Mouse (Mus musculus): ENCODE measurements around the gene Mapk9. TPM values are rescaled to one million over a fixed set of nuclear protein-coding genes. Genes with fewer than 3 reads are reported as not detected.
A peak's percentile ranks its signal among the peaks of the same experiment; 100 is the strongest.

Mapk9 gene
- polyA plus RNA-seq, 1 experiment from 2014 or later, result 28.4 TPM

- DNase-seq (ENCODE audit: low spot score), result no peak
- 79% methylated on average over 15 of the region's 15 CpGs for WGBS
- H3K4me1 ChIP-seq, result no peaks in the 10 kb centered on the region
- H3K27me3 ChIP-seq (replicated peaks; ENCODE audit: low read depth, poor library complexity, severe bottlenecking), result no peaks in the 10 kb centered on the region
- H3K27ac ChIP-seq (replicated peaks), result no peak overlapping the region
- no peak overlapping the region for H3K4me3 ChIP-seq
- H3K9me3 ChIP-seq, result no peaks in the 10 kb centered on the region
- no peaks in the 10 kb centered on the region for H3K36me3 ChIP-seq (replicated peaks)
Observed at GRCm38 (mm10) chr11:49918521-49919180, 72.1 kb downstream of the Mapk9 start.

DNA sequence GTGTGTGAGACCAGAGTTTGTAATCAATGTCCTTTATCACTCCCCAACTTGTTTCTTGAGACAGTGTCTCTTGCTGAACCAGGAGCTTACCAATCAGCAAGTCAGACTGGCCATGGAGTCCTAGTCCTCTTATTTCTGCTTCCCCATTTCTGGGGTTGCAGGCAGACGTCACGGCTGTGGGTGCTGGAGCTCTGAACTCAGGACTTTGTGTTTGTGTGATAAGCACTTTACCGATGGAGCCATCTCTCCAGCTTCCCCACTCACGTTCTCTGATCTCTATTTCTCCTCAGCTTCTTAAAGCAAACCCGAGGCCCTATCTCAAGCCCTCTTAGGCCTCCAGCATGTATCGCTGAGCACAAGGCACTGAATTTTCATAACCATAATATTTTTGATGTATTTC is 72.8 kb downstream of the Mapk9 start:
- no peaks in the 10 kb centered on the region for H3K4me1 ChIP-seq
- H3K27me3 ChIP-seq (replicated peaks; ENCODE audit: low read depth, poor library complexity, severe bottlenecking), result no peaks in the 10 kb centered on the region
- H3K4me3 ChIP-seq, result no peak overlapping the region
- no peak overlapping the region for H3K27ac ChIP-seq (replicated peaks)
- no peaks in the 10 kb centered on the region for H3K9me3 ChIP-seq
- DNase-seq (ENCODE audit: low spot score), result no peak
- no peaks in the 10 kb centered on the region for H3K36me3 ChIP-seq (replicated peaks)
- WGBS, result 88% methylated on average over 6 of the region's 6 CpGs

DNA sequence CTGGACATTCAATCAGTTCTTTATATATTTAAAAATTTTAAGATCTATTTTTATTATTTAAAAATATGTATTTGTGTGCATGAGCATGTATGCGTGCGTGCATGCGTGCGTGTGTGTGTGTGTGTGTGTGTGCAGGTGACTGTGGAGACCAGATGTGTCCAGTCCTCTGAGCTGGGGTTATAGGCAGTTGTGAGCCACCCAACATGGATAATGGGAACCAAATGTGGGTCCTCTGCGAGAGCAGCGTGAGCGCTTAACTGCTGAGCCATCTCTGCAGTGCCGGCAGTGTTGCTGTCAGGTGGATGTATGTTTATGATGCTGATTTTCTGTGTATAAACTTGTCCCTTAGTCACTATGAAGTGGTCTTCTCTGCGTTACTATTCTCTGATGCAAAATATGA is 77.0 kb downstream of the Mapk9 start:
- Histone ChIP-seq H3K4me1 (peaks cover 19% of the 10 kb centered on the region), H3K9me3 (no peaks in the 10 kb centered on the region), H3K4me3 (no peak overlapping the region), H3K27ac (replicated peaks) (no peak overlapping the region), H3K36me3 (replicated peaks) (no peaks in the 10 kb centered on the region), H3K27me3 (replicated peaks; ENCODE audit: low read depth, poor library complexity, severe bottlenecking) (peaks cover 7% of the 10 kb centered on the region; the same call in 1 of the 2 replicates)
- peak; percentile 37 for DNase-seq (ENCODE audit: low spot score)
- WGBS, result 62% methylated on average over 9 of the region's 9 CpGs

GRCm38 (mm10) chr11:49926183-49926582 is 79.6 kb downstream of the Mapk9 start:
- no peaks in the 10 kb centered on the region for H3K9me3 ChIP-seq
- no peak overlapping the region for H3K27ac ChIP-seq (replicated peaks)
- H3K4me1 ChIP-seq, result peaks cover 22% of the 10 kb centered on the region
- no peak for DNase-seq (ENCODE audit: low spot score)
- 75% methylated on average over 7 of the region's 7 CpGs for WGBS
- H3K27me3 ChIP-seq (replicated peaks; ENCODE audit: low read depth, poor library complexity, severe bottlenecking), result peaks cover 7% of the 10 kb centered on the region; the same call in 1 of the 2 replicates
- no peak overlapping the region for H3K4me3 ChIP-seq
- no peaks in the 10 kb centered on the region for H3K36me3 ChIP-seq (replicated peaks)

GRCm38 (mm10) chr11:49927169-49927568 is 80.6 kb downstream of the Mapk9 start:
- peaks cover 32% of the 10 kb centered on the region for H3K4me1 ChIP-seq
- peak; percentile 61 for DNase-seq (ENCODE audit: low spot score)
- H3K9me3 ChIP-seq, result no peaks in the 10 kb centered on the region
- no peaks in the 10 kb centered on the region for H3K36me3 ChIP-seq (replicated peaks)
- WGBS, result 32% methylated on average over 4 of the region's 4 CpGs
- peaks cover 7% of the 10 kb centered on the region; the same call in 1 of the 2 replicates for H3K27me3 ChIP-seq (replicated peaks; ENCODE audit: low read depth, poor library complexity, severe bottlenecking)
- 0 out of 2 replicates have a peak overlapping the region, but pooled peaks have one; percentile 3 for H3K27ac ChIP-seq (replicated peaks)
- no peak overlapping the region for H3K4me3 ChIP-seq

GRCm38 (mm10) chr11:49927670-49928069 is 81.1 kb downstream of the Mapk9 start:
- DNase-seq (ENCODE audit: low spot score), result no peak
- H3K9me3 ChIP-seq, result no peaks in the 10 kb centered on the region
- no peak overlapping the region for H3K27ac ChIP-seq (replicated peaks)
- 79% methylated on average over 6 of the region's 6 CpGs for WGBS
- H3K4me3 ChIP-seq, result no peak overlapping the region
- H3K36me3 ChIP-seq (replicated peaks), result no peaks in the 10 kb centered on the region
- peaks cover 36% of the 10 kb centered on the region for H3K4me1 ChIP-seq
- H3K27me3 ChIP-seq (replicated peaks; ENCODE audit: low read depth, poor library complexity, severe bottlenecking), result peaks cover 7% of the 10 kb centered on the region; the same call in 1 of the 2 replicates

- no peak overlapping the region for H3K4me3 ChIP-seq
- peak overlapping the region; percentile 30 for H3K27ac ChIP-seq (replicated peaks)
Observed at GRCm38 (mm10) chr11:49931037-49931625, 84.6 kb downstream of the Mapk9 start.

DNA sequence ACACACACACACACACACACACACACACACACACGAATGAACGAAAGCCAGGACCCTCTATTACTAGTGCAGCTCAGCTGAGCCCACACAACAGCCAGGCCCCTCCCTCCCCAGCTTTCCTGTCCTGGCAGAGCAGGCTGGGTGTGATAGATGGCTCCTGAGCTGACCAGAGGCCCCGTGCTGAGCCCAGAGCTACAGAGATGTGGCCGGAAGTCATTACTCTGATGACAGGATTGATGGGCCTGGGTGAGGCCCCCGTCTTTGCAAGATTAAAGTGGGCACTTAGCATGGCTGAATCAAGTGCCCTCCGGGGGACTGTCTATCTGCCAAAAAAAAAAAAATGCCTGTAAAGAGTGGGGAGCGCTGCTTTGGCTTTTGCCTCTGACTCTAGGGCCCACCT is 85.3 kb downstream of the Mapk9 start:
- H3K4me1 ChIP-seq, result peaks cover 42% of the 10 kb centered on the region
- H3K27me3 ChIP-seq (replicated peaks; ENCODE audit: low read depth, poor library complexity, severe bottlenecking), result peaks cover 7% of the 10 kb centered on the region; the same call in 1 of the 2 replicates
- H3K9me3 ChIP-seq, result no peaks in the 10 kb centered on the region
- H3K36me3 ChIP-seq (replicated peaks), result no peaks in the 10 kb centered on the region
- DNase-seq (ENCODE audit: low spot score), result peak; percentile 39
- no peak overlapping the region for H3K27ac ChIP-seq (replicated peaks)
- no peak overlapping the region for H3K4me3 ChIP-seq
- 35% methylated on average over 7 of the region's 7 CpGs for WGBS

More at GRCm38 (mm10) chr11:49931037-49931625, 84.6 kb downstream of the Mapk9 start:
- no peak for DNase-seq (ENCODE audit: low spot score)
- peaks cover 43% of the 10 kb centered on the region for H3K4me1 ChIP-seq
- H3K9me3 ChIP-seq, result no peaks in the 10 kb centered on the region
- peaks cover 7% of the 10 kb centered on the region; the same call in 1 of the 2 replicates for H3K27me3 ChIP-seq (replicated peaks; ENCODE audit: low read depth, poor library complexity, severe bottlenecking)
- WGBS, result 35% methylated on average over 5 of the region's 5 CpGs
- H3K36me3 ChIP-seq (replicated peaks), result no peaks in the 10 kb centered on the region

DNA sequence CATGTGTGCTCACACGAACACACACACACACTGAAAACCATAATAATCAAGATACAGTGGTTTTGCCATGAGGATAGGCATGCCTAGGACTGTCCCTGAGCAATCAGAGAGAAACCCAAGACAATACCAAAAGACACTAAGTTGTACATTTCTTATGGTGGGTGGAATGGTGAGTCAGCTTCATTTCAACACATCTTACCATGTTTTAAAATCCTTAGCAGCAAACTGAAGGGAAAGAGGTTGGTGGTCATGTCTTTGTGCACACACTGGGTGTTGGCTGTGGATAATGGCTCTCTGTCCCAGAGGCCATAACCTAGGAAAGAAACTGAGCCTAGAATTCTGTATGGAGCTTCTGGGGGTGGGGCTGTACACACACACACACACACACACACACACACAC is 87.3 kb downstream of the Mapk9 start:
- 80% methylated on average over 1 of the region's 1 CpGs for WGBS
- DNase-seq (ENCODE audit: low spot score), result no peak
- no peak overlapping the region for H3K4me3 ChIP-seq
- H3K9me3 ChIP-seq, result no peaks in the 10 kb centered on the region
- no peaks in the 10 kb centered on the region for H3K36me3 ChIP-seq (replicated peaks)
- H3K4me1 ChIP-seq, result peaks cover 37% of the 10 kb centered on the region
- no peak overlapping the region for H3K27ac ChIP-seq (replicated peaks)
- no peaks in the 10 kb centered on the region for H3K27me3 ChIP-seq (replicated peaks; ENCODE audit: low read depth, poor library complexity, severe bottlenecking)

GRCm38 (mm10) chr11:49934322-49934721 is 87.8 kb downstream of the Mapk9 start:
- WGBS, result 65% methylated on average over 10 of the region's 10 CpGs
- Histone ChIP-seq H3K36me3 (replicated peaks) (no peaks in the 10 kb centered on the region), H3K4me1 (peaks cover 42% of the 10 kb centered on the region), H3K27me3 (replicated peaks; ENCODE audit: low read depth, poor library complexity, severe bottlenecking) (no peaks in the 10 kb centered on the region), H3K4me3 (no peak overlapping the region), H3K27ac (replicated peaks) (no peak overlapping the region), H3K9me3 (no peaks in the 10 kb centered on the region)
- DNase-seq (ENCODE audit: low spot score), result no peak

Small RNA genes within 50 kb of the gene (microRNA-seq; reads per million reads assigned to microRNA genes)
- gene Gm23492, result not detected

Other genes starting within 250 kb of the Mapk9 start
- gene Flt4, start 237.5 kb upstream of the Mapk9 start, polyA plus RNA-seq (2016; fragmentation: Nextera tagmentation; extraction: Ambion mirVana), result 5.6 and 6.0 TPM in 2 replicates
- gene Scgb3a1, start 183.1 kb upstream of the Mapk9 start, polyA plus RNA-seq (2016; fragmentation: Nextera tagmentation; extraction: Ambion mirVana), result not detected in 2 replicates
- gene Cnot6, start 134.0 kb upstream of the Mapk9 start, polyA plus RNA-seq (2016; fragmentation: Nextera tagmentation; extraction: Ambion mirVana), result 60.7 and 61.7 TPM in 2 replicates
- gene Gfpt2, start 52.6 kb upstream of the Mapk9 start, polyA plus RNA-seq (2016; fragmentation: Nextera tagmentation; extraction: Ambion mirVana), result 40.5 and 44.0 TPM in 2 replicates
- 0.19 and 0.87 TPM in 2 replicates for gene Rasgef1c, start 55.1 kb downstream of the Mapk9 start, polyA plus RNA-seq (2016; fragmentation: Nextera tagmentation; extraction: Ambion mirVana)
- gene Rnf130, start 178.6 kb downstream of the Mapk9 start, polyA plus RNA-seq (2016; fragmentation: Nextera tagmentation; extraction: Ambion mirVana), result 57.4 and 60.5 TPM in 2 replicates

Data from embryonic facial prominence, embryonic 10.5 days (tissue).